Mouse (Mus musculus) intestine, embryonic 14.5 days (tissue): ENCODE data around the gene Ccdc28b. TPM values are rescaled to one million over a fixed set of nuclear protein-coding genes. Genes with fewer than 3 reads are reported as not detected.
A peak's percentile ranks its signal among the peaks of the same experiment; 100 is the strongest.

Source experiments
- ATAC-seq: fragments of 200-750 bp; cut with Nextera tagmentation; replicated peaks from 2 replicates; pipeline ENCODE4 v1.8.0; 2017; ENCODE audit warnings: low read depth, moderate number of reproducible peaks, moderate TSS enrichment, moderate library complexity; ENCODE audit not compliant: low FRiP score, low TSS enrichment
- DNase-seq: peaks from one replicate; pipeline ENCODE4 v3.0.0-alpha.2; 2018; ENCODE audit warnings: low spot score
- H3K27ac ChIP-seq: fragments of 300-500 bp; sonication (generic); 2 replicates; pipeline ENCODE4 v1.5.1; 2014; ENCODE audit warnings: low read depth, mild to moderate bottlenecking, control low read depth
- H3K27me3 ChIP-seq: fragments of 300-500 bp; sonication (generic); replicated peaks from 2 replicates; pipeline ENCODE4 v1.6.1; 2014; ENCODE audit warnings: low read length, control low read depth; ENCODE audit not compliant: control insufficient read depth, insufficient read depth
- H3K36me3 ChIP-seq: fragments of 300-500 bp; sonication (generic); 2 replicates; pipeline ENCODE4 v1.6.1; 2014; ENCODE audit warnings: low read length, control low read depth; ENCODE audit not compliant: control insufficient read depth, insufficient read depth
- H3K4me1 ChIP-seq: fragments of 300-500 bp; sonication (generic); replicated peaks from 2 replicates; pipeline ENCODE4 v1.6.1; 2014; ENCODE audit warnings: low read length, control low read depth, mixed read lengths; ENCODE audit not compliant: control insufficient read depth, insufficient read depth
- H3K4me2 ChIP-seq: fragments of 300-500 bp; sonication (generic); 2 replicates; pipeline ENCODE4 v1.6.1; 2014; ENCODE audit warnings: low read length
- H3K4me3 ChIP-seq: fragments of 300-500 bp; sonication (generic); 2 replicates; pipeline ENCODE4 v1.5.1; 2014; ENCODE audit warnings: low read depth, low read length, control low read depth, mixed read lengths
- H3K9ac ChIP-seq: fragments of 300-500 bp; sonication (generic); 2 replicates; pipeline ENCODE4 v1.6.1; 2014; ENCODE audit warnings: mild to moderate bottlenecking, low read length
- H3K9me3 ChIP-seq: fragments of 300-500 bp; sonication (generic); 2 replicates; pipeline ENCODE4 v1.6.1; 2016; ENCODE audit warnings: low read length, control low read depth; ENCODE audit not compliant: control insufficient read depth
- WGBS: fragments of 180-500 bp; shearing (Covaris S2); extraction: QIAGEN DNeasy Blood & Tissue Kit; methylation state at CpG from one replicate; pipeline ENCODE4 v1.1.7; 2014; 5-methylcytosine and 5-hydroxymethylcytosine counted together
- polyA plus RNA-seq: library from polyadenylated mRNA; unstranded; fragments of >200 nt; fragmentation: Nextera tagmentation; extraction: Ambion mirVana; gene quantifications from 2 replicates; pipeline ENCODE4 v1.2.1, GENCODE M21; 2014

The Ccdc28b gene
- polyA plus RNA-seq, 1 experiment from 2014 or later, result 43.1 TPM

DNA sequence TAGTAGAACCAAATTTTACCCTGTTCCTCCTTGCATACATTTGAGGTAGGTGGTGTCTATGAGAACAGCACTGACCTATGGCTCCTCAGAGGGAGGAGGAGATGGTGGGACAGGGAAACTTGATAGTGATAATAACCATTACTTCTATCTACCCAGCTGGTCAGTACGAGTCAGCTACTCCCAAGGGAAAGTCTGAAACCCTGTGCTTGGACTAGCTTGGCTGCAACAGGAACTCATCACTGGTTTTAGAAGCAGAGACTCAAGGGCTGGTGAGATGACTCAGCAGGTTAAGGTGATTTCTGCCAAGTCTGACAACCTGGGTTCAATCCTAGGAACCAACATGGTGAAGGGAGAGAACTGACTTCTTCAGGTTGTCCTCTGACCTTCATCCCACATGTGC, 24.9 kb upstream of the Ccdc28b start:
- H3K4me3 ChIP-seq, result no peak overlapping the region
- no peaks in the 10 kb centered on the region for H3K9me3 ChIP-seq
- WGBS, result 78% methylated on average over 1 of the region's 1 CpGs
- no peak overlapping the region for H3K27ac ChIP-seq
- H3K36me3 ChIP-seq, result peaks cover 96% of the 10 kb centered on the region
- no peaks in the 10 kb centered on the region for H3K4me1 ChIP-seq
- H3K9ac ChIP-seq, result no peak overlapping the region
- ATAC-seq (no peak), DNase-seq (no peak)
- H3K4me2 ChIP-seq, result no peak overlapping the region
- H3K27me3 ChIP-seq, result no peaks in the 10 kb centered on the region

DNA sequence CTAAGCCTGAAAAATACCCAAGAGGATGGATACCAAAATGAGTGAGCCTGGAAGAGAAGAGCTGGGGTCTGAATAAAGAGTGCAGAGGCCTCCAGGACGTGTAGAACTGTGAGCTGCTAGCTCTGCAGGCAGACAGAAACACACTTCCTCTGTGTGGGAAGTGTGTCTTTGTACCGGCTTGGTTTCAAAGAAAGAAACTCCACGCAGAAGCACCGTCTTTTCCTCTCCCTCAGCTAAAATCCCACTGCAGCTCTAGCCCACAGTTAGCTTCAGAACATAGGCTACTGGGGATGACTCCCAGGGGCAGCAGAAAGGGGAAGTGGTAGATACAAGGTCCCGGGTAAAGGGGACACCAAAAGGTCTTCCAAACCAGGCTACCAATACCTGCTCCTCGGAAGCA, 21.5 kb upstream of the Ccdc28b start:
- 86% methylated on average over 6 of the region's 6 CpGs for WGBS
- ATAC-seq (no peak), DNase-seq (no peak)
- no peaks in the 10 kb centered on the region for H3K9me3 ChIP-seq
- H3K36me3 ChIP-seq, result peaks cover 67% of the 10 kb centered on the region
- no peak overlapping the region for H3K27ac ChIP-seq
- H3K4me2 ChIP-seq, result no peak overlapping the region
- H3K4me3 ChIP-seq, result no peak overlapping the region
- H3K9ac ChIP-seq, result no peak overlapping the region
- H3K27me3 ChIP-seq, result no peaks in the 10 kb centered on the region
- peaks cover 5% of the 10 kb centered on the region; the same call in 1 of the 2 replicates for H3K4me1 ChIP-seq

DNA sequence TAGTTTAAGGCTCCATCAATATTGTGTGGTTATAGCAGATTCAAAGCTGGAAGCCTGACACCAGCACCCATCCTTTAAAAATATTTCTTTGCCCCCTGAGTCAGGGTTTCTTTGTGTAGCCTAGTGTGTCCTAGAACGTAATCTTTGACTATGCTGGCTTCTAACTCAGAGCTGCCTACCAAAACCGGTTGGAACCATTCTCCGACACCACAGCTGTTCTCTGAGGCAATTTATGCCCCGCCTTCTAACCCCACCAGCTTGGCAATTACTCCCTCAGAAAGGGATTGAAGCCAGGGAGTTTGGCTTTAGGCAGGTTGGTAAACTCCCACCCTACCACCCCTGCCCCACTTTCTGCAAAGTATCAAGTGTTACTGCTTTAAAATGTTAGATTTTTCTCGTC, 18.0 kb upstream of the Ccdc28b start:
- Histone ChIP-seq H3K36me3 (peaks cover 58% of the 10 kb centered on the region), H3K9me3 (no peaks in the 10 kb centered on the region), H3K4me3 (peak overlapping the region; percentile 67; the same call in 1 of the 2 replicates), H3K4me2 (peak overlapping the region; percentile 90), H3K9ac (no peak overlapping the region), H3K27ac (no peak overlapping the region), H3K4me1 (peaks cover 21% of the 10 kb centered on the region), H3K27me3 (no peaks in the 10 kb centered on the region)
- 54% methylated on average over 5 of the region's 5 CpGs for WGBS
- no peak for DNase-seq
- no peak for ATAC-seq

DNA sequence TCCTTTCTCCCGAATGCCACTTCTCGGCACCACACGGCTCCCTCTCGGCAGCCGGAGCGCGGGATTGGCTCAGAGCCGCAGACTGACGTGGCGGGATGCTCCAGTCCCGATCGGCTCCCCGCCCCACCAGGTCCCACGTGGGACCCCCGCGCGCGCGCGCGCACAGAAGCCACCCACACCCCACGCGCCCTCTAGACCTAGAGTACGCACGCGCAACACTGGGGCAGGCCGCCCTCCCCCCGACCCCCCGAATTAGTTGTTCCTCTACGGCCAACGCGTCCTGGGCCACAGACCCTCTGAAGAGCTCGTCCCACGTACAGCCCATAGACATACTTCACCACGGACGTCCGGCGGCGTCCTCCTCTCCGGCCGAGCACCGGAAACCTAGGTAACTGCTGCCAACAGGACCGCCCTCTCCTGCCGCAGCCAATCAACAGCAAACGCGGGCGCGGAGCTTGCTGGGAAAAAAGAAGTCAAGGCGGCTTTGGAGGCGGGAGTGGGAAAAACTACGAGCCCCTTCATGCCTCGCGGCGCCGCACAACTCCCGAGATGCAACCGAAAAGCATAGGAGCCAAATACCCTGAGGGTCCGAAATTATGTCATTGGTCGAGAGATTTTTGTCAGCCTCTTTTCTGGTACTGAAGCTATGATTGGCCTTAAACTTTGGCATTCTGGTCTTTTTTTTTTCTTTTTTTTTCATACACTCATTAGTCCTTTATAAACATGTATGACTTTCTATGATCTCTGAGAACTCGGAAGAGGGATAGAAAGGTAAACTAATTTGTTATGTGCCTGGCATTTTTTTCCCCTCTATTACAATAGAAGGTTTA, 17.1 kb upstream of the Ccdc28b start, which contains the start of gene Txlna:
Gene Txlna (minus strand): TSS at position 428 of the 830 bp plus-strand sequence.
- Histone ChIP-seq H3K27ac (peak within 1 kb of the TSS; percentile 87), H3K27me3 (no peaks in the 10 kb centered on the region), H3K36me3 (peaks cover 58% of the 10 kb centered on the region), H3K9me3 (no peaks in the 10 kb centered on the region), H3K4me1 (peaks cover 21% of the 10 kb centered on the region), H3K9ac (peak within 1 kb of the TSS; percentile 59), H3K4me2 (peak within 1 kb of the TSS; percentile 90), H3K4me3 (peak within 1 kb of the TSS; percentile 67)
- WGBS, result under 1% methylated on average over 59 of the region's 60 CpGs
- ATAC-seq (peak; percentile 96), DNase-seq (peak; percentile 97)

DNA sequence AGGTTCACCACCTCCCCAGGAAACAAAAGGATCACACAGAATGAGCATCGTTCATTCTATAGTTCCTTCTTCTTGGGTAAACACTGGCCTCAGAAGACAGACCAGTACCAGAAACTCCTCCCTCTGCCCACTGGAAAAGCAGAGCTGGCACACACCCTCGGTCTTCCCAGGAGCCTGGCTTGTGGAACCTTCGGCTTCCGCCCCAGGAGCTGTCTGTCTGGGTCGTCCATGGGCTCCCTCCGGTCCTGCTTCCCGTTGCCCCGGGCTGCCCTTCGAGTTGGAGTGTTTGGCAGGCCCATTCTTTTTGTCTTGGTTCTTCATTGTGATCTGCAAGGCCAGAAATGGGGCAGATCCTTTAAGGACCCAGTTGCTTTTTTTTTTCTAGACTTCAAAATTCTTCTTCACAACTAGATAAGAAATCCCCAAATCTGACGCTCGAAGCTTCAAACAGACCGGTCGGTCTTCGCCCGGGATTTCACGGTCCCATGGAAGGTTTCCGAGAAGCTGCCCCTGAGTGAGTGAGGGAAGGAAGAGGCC, 16.4 kb upstream of the Ccdc28b start:
- peak overlapping the region; percentile 59 for H3K9ac ChIP-seq
- H3K36me3 ChIP-seq, result peaks cover 58% of the 10 kb centered on the region
- peaks cover 21% of the 10 kb centered on the region for H3K4me1 ChIP-seq
- peak overlapping the region; percentile 87 for H3K27ac ChIP-seq
- ATAC-seq, result no peak
- no peaks in the 10 kb centered on the region for H3K27me3 ChIP-seq
- H3K4me2 ChIP-seq, result peak overlapping the region; percentile 90
- no peak for DNase-seq
- H3K4me3 ChIP-seq, result peak overlapping the region; percentile 67
- 4% methylated on average over 17 of the region's 17 CpGs for WGBS
- no peaks in the 10 kb centered on the region for H3K9me3 ChIP-seq

DNA sequence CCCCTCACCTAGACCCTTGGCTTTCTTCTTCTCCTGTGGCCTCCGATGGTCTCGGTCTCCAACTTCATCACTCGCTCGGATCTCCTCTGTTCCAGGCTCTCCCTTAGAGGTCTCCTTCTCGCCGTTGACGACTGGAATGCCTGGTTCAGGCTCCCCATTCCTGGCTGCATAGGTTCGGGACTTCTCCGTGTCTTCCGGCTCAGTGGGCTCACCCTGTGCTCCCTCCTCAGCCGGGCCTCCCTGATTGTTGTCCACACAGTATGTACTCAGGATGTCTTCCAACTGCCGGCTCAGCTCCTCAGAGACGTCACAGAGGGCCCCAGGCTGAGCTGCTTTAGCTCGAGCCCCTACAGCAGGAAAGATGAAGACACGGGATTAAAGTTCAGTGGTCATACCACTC, 15.5 kb upstream of the Ccdc28b start:
- Histone ChIP-seq H3K4me1 (peaks cover 21% of the 10 kb centered on the region), H3K4me2 (peak overlapping the region; percentile 90), H3K4me3 (peak overlapping the region; percentile 67; the same call in 1 of the 2 replicates), H3K27ac (no peak overlapping the region), H3K9ac (peak overlapping the region; percentile 59; the same call in 1 of the 2 replicates), H3K9me3 (no peaks in the 10 kb centered on the region), H3K36me3 (peaks cover 59% of the 10 kb centered on the region), H3K27me3 (no peaks in the 10 kb centered on the region)
- DNase-seq (no peak), ATAC-seq (no peak)
- WGBS, result 86% methylated on average over 15 of the region's 15 CpGs

DNA sequence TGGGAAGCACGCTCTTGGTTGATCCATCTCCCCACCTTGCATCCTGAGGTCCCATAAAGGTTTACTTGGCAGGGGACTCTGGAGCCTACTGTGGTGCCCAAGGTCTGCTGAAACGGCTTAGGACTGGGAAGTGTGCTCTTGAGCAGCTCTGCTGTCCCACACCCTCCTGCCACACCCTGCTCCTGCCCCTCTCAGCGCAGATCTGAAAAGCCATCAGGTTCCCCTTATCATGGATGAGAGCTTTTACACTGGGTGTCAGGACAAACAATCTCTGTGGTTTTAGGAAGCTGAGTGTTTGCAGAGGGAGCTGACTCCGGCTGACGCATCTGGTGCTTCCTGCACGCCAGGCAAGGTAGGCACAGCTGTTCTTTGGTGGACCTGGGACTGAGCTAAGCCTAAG, 10.1 kb upstream of the Ccdc28b start:
- no peak overlapping the region for H3K27ac ChIP-seq
- H3K4me1 ChIP-seq, result peaks cover 5% of the 10 kb centered on the region
- no peak overlapping the region for H3K9ac ChIP-seq
- WGBS, result 85% methylated on average over 6 of the region's 6 CpGs
- no peaks in the 10 kb centered on the region for H3K27me3 ChIP-seq
- H3K4me3 ChIP-seq, result no peak overlapping the region
- no peak overlapping the region for H3K4me2 ChIP-seq
- DNase-seq (no peak), ATAC-seq (no peak)
- no peaks in the 10 kb centered on the region for H3K9me3 ChIP-seq
- peaks cover 98% of the 10 kb centered on the region for H3K36me3 ChIP-seq

DNA sequence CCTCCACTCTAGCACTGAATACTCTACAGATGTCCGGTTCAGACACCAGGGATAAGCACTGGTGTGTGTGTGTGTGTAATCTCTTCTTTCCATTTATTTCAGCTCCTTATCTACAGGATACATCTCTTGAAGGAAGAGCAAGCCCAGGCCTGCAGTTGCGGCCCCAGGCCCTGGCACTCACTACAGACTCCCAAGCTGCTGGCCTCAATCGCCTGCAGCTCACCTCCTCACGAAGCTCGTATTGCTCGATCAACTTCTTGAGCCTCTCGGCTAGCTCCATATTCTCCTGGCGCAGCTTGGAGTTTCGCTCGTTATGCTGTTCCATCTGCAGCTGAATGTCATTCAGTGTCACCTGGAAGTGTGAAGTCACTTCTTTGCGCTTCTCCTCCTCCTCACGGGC, 8.1 kb upstream of the Ccdc28b start:
- ATAC-seq (no peak), DNase-seq (no peak)
- no peak overlapping the region for H3K27ac ChIP-seq
- no peaks in the 10 kb centered on the region for H3K9me3 ChIP-seq
- H3K9ac ChIP-seq, result no peak overlapping the region
- H3K36me3 ChIP-seq, result peaks cover 100% of the 10 kb centered on the region
- whole genome bisulfite sequencing, result 92% methylated on average over 12 of the region's 12 CpGs
- H3K27me3 ChIP-seq, result no peaks in the 10 kb centered on the region
- no peak overlapping the region for H3K4me2 ChIP-seq
- H3K4me1 ChIP-seq, result no peaks in the 10 kb centered on the region
- H3K4me3 ChIP-seq, result no peak overlapping the region
